Mouse (Mus musculus): ENCODE measurements around the gene Alkbh6. TPM values are rescaled to one million over a fixed set of nuclear protein-coding genes. Genes with fewer than 3 reads are reported as not detected.

Alkbh6 gene
- total and polyA plus RNA-seq, 3 experiments, result 16.2 to 24.6 TPM; not detected in 1

DNA sequence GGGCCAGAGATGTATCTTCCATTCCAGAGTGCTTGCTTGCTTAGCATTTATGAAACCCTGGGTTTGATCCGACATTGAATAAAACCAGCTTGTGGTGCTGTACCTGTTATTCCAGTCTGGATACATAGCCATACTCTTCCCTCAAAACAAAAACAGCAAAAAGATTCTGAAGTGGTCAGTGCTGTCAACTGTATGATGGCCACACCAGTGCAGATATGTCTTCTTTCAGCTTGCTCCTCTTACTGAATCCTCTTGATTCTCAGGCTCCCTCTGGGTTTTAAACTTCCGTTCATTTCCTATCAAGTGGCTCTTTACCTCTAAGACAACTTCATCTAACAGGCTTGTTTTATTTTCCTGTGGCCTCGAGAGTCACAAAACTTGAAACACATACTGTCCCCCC, 15.3 kb downstream of the Alkbh6 start, which contains the start of gene Sdhaf1:
Gene Sdhaf1 (minus strand): TSS at position 101 of the 400 bp plus-strand sequence.
- peak within 1 kb of the TSS; percentile 56 to 74 for H3K4me3 ChIP-seq (ENCODE audit: control insufficient read depth in 1 of 2, insufficient read depth in 1 of 2, low read depth in 2 of 2, low read length in 2 of 2)
- no peak for TF ChIP-seq ETS1 (IDR thresholded peaks at IDR 0.05; ENCODE audit: low read depth, low read length)
- no peak for TF ChIP-seq GATA1 (IDR thresholded peaks at IDR 0.05; ENCODE audit: low read depth, low read length)
- TF ChIP-seq NELFE (IDR thresholded peaks at IDR 0.05; ENCODE audit: low read depth, low read length), result no peak
- TF ChIP-seq ZKSCAN1 (IDR thresholded peaks at IDR 0.05; ENCODE audit: low read depth, low read length), result no peak
- no peak for TF ChIP-seq MYB (IDR thresholded peaks at IDR 0.05; ENCODE audit: low read depth, low read length)
- no peak for TF ChIP-seq MXI1 (IDR thresholded peaks at IDR 0.05; ENCODE audit: low read depth, low read length)
- no peak for TF ChIP-seq TBP (IDR thresholded peaks at IDR 0.05; ENCODE audit: low read depth, low read length)
- no peak for TF ChIP-seq NRF1 (IDR thresholded peaks at IDR 0.05; ENCODE audit: insufficient read depth, low read depth, low read length, poor library complexity, severe bottlenecking)
- no peak for TF ChIP-seq BHLHE40 (IDR thresholded peaks at IDR 0.05; ENCODE audit: borderline replicate concordance, low read depth, low read length)
- no peak for TF ChIP-seq UBTF (IDR thresholded peaks at IDR 0.05; ENCODE audit: borderline replicate concordance, insufficient read depth, low read depth, low read length)
- no peak for TF ChIP-seq USF1 (IDR thresholded peaks at IDR 0.05; ENCODE audit: low read depth, low read length)
- TF ChIP-seq CHD1 (IDR thresholded peaks at IDR 0.05; ENCODE audit: low read depth, low read length), result no peak
- no peak for TF ChIP-seq RCOR1 (IDR thresholded peaks at IDR 0.05; ENCODE audit: low read depth, low read length)
- TF ChIP-seq MAFK (IDR thresholded peaks at IDR 0.05; ENCODE audit: borderline replicate concordance, low read depth, low read length), result no peak
- TF ChIP-seq ZC3H11A (IDR thresholded peaks at IDR 0.05; ENCODE audit: low read depth, low read length), result no peak
- no peak for TF ChIP-seq POLR2A (IDR thresholded peaks at IDR 0.05; ENCODE audit: control insufficient read depth in 1 of 2, insufficient read depth in 1 of 2, low read depth in 1 of 2, low read length in 2 of 2, poor library complexity in 1 of 2)
- H3K4me1 ChIP-seq (ENCODE audit: control insufficient read depth in 1 of 2, insufficient read depth in 2 of 2, low read length in 2 of 2), result peaks cover 0 to 7% of the 10 kb centered on the region in 2 experiments; a peak in 2 of 4 replicates
- H3K36me3 ChIP-seq (ENCODE audit: control insufficient read depth in 1 of 2, insufficient read depth in 2 of 2, low read length in 2 of 2), result peaks cover 0 to 10% of the 10 kb centered on the region in 2 experiments; a peak in 2 of 4 replicates
- peaks cover 0 to 2% of the 10 kb centered on the region in 2 experiments; a peak in 3 of 4 replicates for H3K27me3 ChIP-seq (ENCODE audit: control insufficient read depth in 1 of 2, insufficient read depth in 2 of 2, low read length in 2 of 2)
- no peak for DNase-seq (ENCODE audit: low read depth, low spot score)
- H3K9ac ChIP-seq (ENCODE audit: control insufficient read depth, low read depth, low read length, poor library complexity, severe bottlenecking), result peak within 1 kb of the TSS; percentile 69
- H3K9me3 ChIP-seq (replicated peaks; ENCODE audit: insufficient read depth, low read length), result no peaks in the 10 kb centered on the region
- peaks cover 7% of the 10 kb centered on the region; the same call in 1 of the 2 replicates for H3K79me2 ChIP-seq (ENCODE audit: control insufficient read depth, insufficient read depth, low read length, poor library complexity)
- H3K27ac ChIP-seq (ENCODE audit: control insufficient read depth, low read depth, low read length), result peak within 1 kb of the TSS; percentile 85

DNA sequence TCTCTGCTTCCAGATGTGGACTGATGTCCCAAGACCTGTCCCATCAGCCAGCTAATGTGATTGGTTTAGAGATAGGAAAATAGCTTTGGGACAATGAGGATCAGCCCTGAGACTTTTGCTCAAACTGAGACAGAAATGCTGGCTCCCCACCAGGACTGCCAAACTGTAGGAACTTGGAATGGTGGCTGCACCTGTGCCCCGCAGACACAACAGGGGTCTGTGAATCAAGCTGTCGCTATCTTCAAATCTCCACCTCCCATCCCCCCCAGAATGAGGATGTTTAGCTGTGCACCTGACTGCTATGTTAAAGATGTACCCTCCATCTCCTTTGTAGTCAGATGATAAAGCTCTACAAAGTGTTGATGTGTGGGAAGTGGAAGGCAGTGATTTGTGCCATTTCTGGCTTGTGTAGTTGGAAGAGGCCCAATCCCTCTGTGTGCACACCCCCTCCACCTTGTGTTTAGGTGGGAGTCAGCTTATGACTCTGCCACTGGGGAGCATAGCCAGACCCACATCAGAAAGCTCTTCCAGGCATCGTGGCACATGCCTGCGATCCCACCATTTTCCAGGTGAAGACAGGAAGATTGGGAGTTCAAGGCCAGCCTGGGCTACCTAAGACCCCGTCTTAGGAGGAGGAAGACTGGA, 15.9 kb downstream of the Alkbh6 start:
- no peak overlapping the region for H3K27ac ChIP-seq (ENCODE audit: control insufficient read depth, low read depth, low read length)
- peaks cover 0 to 2% of the 10 kb centered on the region in 2 experiments; a peak in 3 of 4 replicates for H3K27me3 ChIP-seq (ENCODE audit: control insufficient read depth in 1 of 2, insufficient read depth in 2 of 2, low read length in 2 of 2)
- H3K9me3 ChIP-seq (replicated peaks; ENCODE audit: insufficient read depth, low read length), result no peaks in the 10 kb centered on the region
- TF ChIP-seq MAFK (IDR thresholded peaks at IDR 0.05; ENCODE audit: borderline replicate concordance, low read depth, low read length) (no peak), HCFC1 (IDR thresholded peaks at IDR 0.05; ENCODE audit: low read depth, low read length) (no peak), ELF1 (IDR thresholded peaks at IDR 0.05; ENCODE audit: low read depth, low read length) (no peak), ZKSCAN1 (IDR thresholded peaks at IDR 0.05; ENCODE audit: low read depth, low read length) (no peak), GATA1 (IDR thresholded peaks at IDR 0.05; ENCODE audit: low read depth, low read length) (no peak), CHD1 (IDR thresholded peaks at IDR 0.05; ENCODE audit: low read depth, low read length) (no peak), RCOR1 (IDR thresholded peaks at IDR 0.05; ENCODE audit: low read depth, low read length) (no peak), NELFE (IDR thresholded peaks at IDR 0.05; ENCODE audit: low read depth, low read length) (no peak), JUND (IDR thresholded peaks at IDR 0.05; ENCODE audit: low read depth, low read length) (no peak), CTCF (IDR thresholded peaks at IDR 0.05 in 2 of 3, conservative IDR thresholded peaks at IDR 0.05 in 1 of 3; ENCODE audit: control insufficient read depth in 1 of 3, insufficient read depth in 1 of 3, low read depth in 2 of 3, low read length in 3 of 3, poor library complexity in 1 of 3, severe bottlenecking in 1 of 3) (no peak), ZC3H11A (IDR thresholded peaks at IDR 0.05; ENCODE audit: low read depth, low read length) (no peak), POLR2AphosphoS2 (IDR thresholded peaks at IDR 0.05; ENCODE audit: low read length) (no peak), BHLHE40 (IDR thresholded peaks at IDR 0.05; ENCODE audit: borderline replicate concordance, low read depth, low read length) (no peak), E2F4 (IDR thresholded peaks at IDR 0.05; ENCODE audit: borderline replicate concordance, low read depth, low read length) (no peak), KAT2A (conservative IDR thresholded peaks at IDR 0.05; ENCODE audit: low read depth, low read length) (no peak), MXI1 (IDR thresholded peaks at IDR 0.05; ENCODE audit: low read depth, low read length) (no peak), UBTF (IDR thresholded peaks at IDR 0.05; ENCODE audit: borderline replicate concordance, insufficient read depth, low read depth, low read length) (no peak), EP300 (IDR thresholded peaks at IDR 0.05; ENCODE audit: low read depth in 1 of 2, low read length in 2 of 2) (no peak)
- H3K4me3 ChIP-seq (ENCODE audit: control insufficient read depth in 1 of 2, insufficient read depth in 1 of 2, low read depth in 2 of 2, low read length in 2 of 2), result no peak overlapping the region
- H3K9ac ChIP-seq (ENCODE audit: control insufficient read depth, low read depth, low read length, poor library complexity, severe bottlenecking), result no peak overlapping the region
- peaks cover 0 to 10% of the 10 kb centered on the region in 2 experiments; a peak in 2 of 4 replicates for H3K36me3 ChIP-seq (ENCODE audit: control insufficient read depth in 1 of 2, insufficient read depth in 2 of 2, low read length in 2 of 2)
- DNase-seq (ENCODE audit: low read depth, low spot score), result no peak
- peaks cover 0 to 7% of the 10 kb centered on the region in 2 experiments; a peak in 2 of 4 replicates for H3K4me1 ChIP-seq (ENCODE audit: control insufficient read depth in 1 of 2, insufficient read depth in 2 of 2, low read length in 2 of 2)
- peaks cover 7% of the 10 kb centered on the region; the same call in 1 of the 2 replicates for H3K79me2 ChIP-seq (ENCODE audit: control insufficient read depth, insufficient read depth, low read length, poor library complexity)

Data from MEL (cell line).